Mouse (Mus musculus) right cerebral cortex, postnatal 25 days (tissue): Measurements from ENCODE around the gene Slc43a3.
"Not testable (repeated sequence)": the region's sequence is repeated elsewhere in the genome, so short reads cannot be mapped to it uniquely, and the experiment has no call there.

Experiments
- DNase-seq: peaks from one replicate; pipeline ENCODE4 v3.0.0; 2022

Gene Slc43a3

GRCm38 (mm10) chr2:84936474-84937429 lies at the start of gene Slc43a3:
Gene Slc43a3 (plus strand): TSS chr2:84936579.
- no peak for DNase-seq

GRCm38 (mm10) chr2:84886821-84887281 lies 49.5 kb upstream of the Slc43a3 start:
- peak; percentile 57 for DNase-seq

GRCm38 (mm10) chr2:84887411-84888271 lies 48.7 kb upstream of the Slc43a3 start:
- peak; percentile 64 for DNase-seq

- peak; percentile 80 for DNase-seq
Observed at GRCm38 (mm10) chr2:84888657-84889315, 47.6 kb upstream of the Slc43a3 start.

GRCm38 (mm10) chr2:84889316-84890044 lies 46.9 kb upstream of the Slc43a3 start:
- DNase-seq: peak; percentile 74

GRCm38 (mm10) chr2:84890045-84890340 lies 46.4 kb upstream of the Slc43a3 start:
- DNase-seq: peak; percentile 63

- DNase-seq: no peak
Observed at GRCm38 (mm10) chr2:84893359-84893758, 43.0 kb upstream of the Slc43a3 start.

- DNase-seq: no peak
Observed at GRCm38 (mm10) chr2:84895495-84896198, 40.7 kb upstream of the Slc43a3 start.

- not testable (repeated sequence) for DNase-seq
Observed at GRCm38 (mm10) chr2:84896686-84897085, 39.7 kb upstream of the Slc43a3 start.

- no peak for DNase-seq
Observed at GRCm38 (mm10) chr2:84912722-84913121, 23.7 kb upstream of the Slc43a3 start.

GRCm38 (mm10) chr2:84913881-84914280 lies 22.5 kb upstream of the Slc43a3 start:
- no peak for DNase-seq

- no peak for DNase-seq
Observed at GRCm38 (mm10) chr2:84915330-84915729, 21.0 kb upstream of the Slc43a3 start.

- no peak for DNase-seq
Observed at GRCm38 (mm10) chr2:84916548-84917320, 19.6 kb upstream of the Slc43a3 start.

- DNase-seq: no peak
Observed at GRCm38 (mm10) chr2:84918188-84918587, 18.2 kb upstream of the Slc43a3 start.

GRCm38 (mm10) chr2:84919601-84920108 lies 16.7 kb upstream of the Slc43a3 start:
- no peak for DNase-seq

GRCm38 (mm10) chr2:84930186-84930585 lies 6.2 kb upstream of the Slc43a3 start:
- DNase-seq: no peak

- DNase-seq: no peak
Observed at GRCm38 (mm10) chr2:84933992-84934648, 2.3 kb upstream of the Slc43a3 start.

- no peak for DNase-seq
Observed at GRCm38 (mm10) chr2:84934649-84935007, 1.8 kb upstream of the Slc43a3 start.

GRCm38 (mm10) chr2:84935065-84935464 lies 1.3 kb upstream of the Slc43a3 start:
- no peak for DNase-seq

GRCm38 (mm10) chr2:84937491-84938150 lies 1.2 kb downstream of the Slc43a3 start:
- DNase-seq: no peak
